Mouse (Mus musculus) myocyte (in vitro differentiated cells): ENCODE data around the gene Gpat2.

Source experiments
- CEBPB ChIP-seq: IDR thresholded peaks from 2 replicates; pipeline ENCODE4 v1.6.1; 2011; ENCODE audit warnings: mild to moderate bottlenecking, moderate library complexity; ENCODE audit not compliant: poor library complexity, insufficient read depth, severe bottlenecking
- E2F4 ChIP-seq: IDR thresholded peaks from one replicate; pipeline ENCODE4 v1.6.1; 2011; ENCODE audit warnings: mild to moderate bottlenecking, control low read depth, moderate library complexity; ENCODE audit not compliant: insufficient read depth
- MAX ChIP-seq: IDR thresholded peaks from one replicate; pipeline ENCODE4 v1.6.1; 2011; ENCODE audit warnings: low read depth, mild to moderate bottlenecking, control low read depth
- MYOD1 ChIP-seq, 3 experiments: IDR thresholded peaks; one replicate each; pipeline ENCODE4 v1.6.1; 2011; ENCODE audit warnings: control low read depth in 2 of 3, low read depth in 2 of 3, mild to moderate bottlenecking in 2 of 3, moderate library complexity in 1 of 3; ENCODE audit not compliant: insufficient read length in 2 of 3, control insufficient read depth in 1 of 3
- MYOG ChIP-seq, 3 experiments: IDR thresholded peaks; one replicate each; pipeline ENCODE4 v1.6.1; 2011; ENCODE audit warnings: control low read depth in 2 of 3, low read depth in 2 of 3, mild to moderate bottlenecking in 2 of 3; ENCODE audit not compliant: insufficient read length in 2 of 3, control insufficient read depth in 1 of 3, insufficient read depth in 1 of 3
- POLR2A ChIP-seq: IDR thresholded peaks from one replicate; pipeline ENCODE4 v1.6.1; 2011; ENCODE audit warnings: low read depth, mild to moderate bottlenecking, control low read depth, moderate library complexity; ENCODE audit not compliant: insufficient read length
- POLR2AphosphoS2 ChIP-seq: IDR thresholded peaks from one replicate; pipeline ENCODE4 v1.6.1; 2011; ENCODE audit warnings: low read depth, control low read depth; ENCODE audit not compliant: insufficient read length
- REST ChIP-seq: IDR thresholded peaks from one replicate; pipeline ENCODE4 v1.6.1; 2011; ENCODE audit warnings: mild to moderate bottlenecking, control low read depth, moderate library complexity; ENCODE audit not compliant: insufficient read depth, insufficient read length
- SRF ChIP-seq: IDR thresholded peaks from one replicate; pipeline ENCODE4 v1.6.1; 2011; ENCODE audit warnings: low read depth; ENCODE audit not compliant: control insufficient read depth, insufficient read length
- TCF12 ChIP-seq: IDR thresholded peaks from one replicate; pipeline ENCODE4 v1.6.1; 2011; ENCODE audit warnings: mild to moderate bottlenecking, control low read depth; ENCODE audit not compliant: poor library complexity, insufficient read depth, severe bottlenecking
- TCF3 ChIP-seq: IDR thresholded peaks from one replicate; pipeline ENCODE4 v1.6.1; 2011; ENCODE audit warnings: low read depth, control low read depth; ENCODE audit not compliant: insufficient read length
- USF1 ChIP-seq: IDR thresholded peaks from one replicate; pipeline ENCODE4 v1.6.1; 2011; ENCODE audit warnings: low read depth, mild to moderate bottlenecking, control low read depth, moderate library complexity

- TF ChIP-seq POLR2A: no peak
- no peak for TF ChIP-seq TCF12
- no peak for TF ChIP-seq E2F4
- no peak for TF ChIP-seq MYOG (IDR thresholded peaks at IDR 0.05; ENCODE audit: control insufficient read depth in 1 of 3, insufficient read depth in 1 of 3, insufficient read length in 2 of 3, low read depth in 2 of 3)
- no peak for TF ChIP-seq USF1
- no peak for TF ChIP-seq REST
- no peak for TF ChIP-seq CEBPB
- no peak for TF ChIP-seq MYOD1 (IDR thresholded peaks at IDR 0.05; ENCODE audit: control insufficient read depth in 1 of 3, insufficient read length in 2 of 3, low read depth in 2 of 3)
- TF ChIP-seq MAX: no peak
- no peak for TF ChIP-seq POLR2AphosphoS2
- no peak for TF ChIP-seq SRF
- no peak for TF ChIP-seq TCF3
These were observed at the start of gene Gpat2 for GRCm38 (mm10) chr2:127424977-127425376.
